Mouse (Mus musculus) testis, adult 2 months (tissue): ENCODE data around the gene Ids.

Source experiments
- CTCF ChIP-seq: fragments of 200-500 bp; IDR thresholded peaks from 2 replicates; pipeline ENCODE4 v1.5.1; 2012; ENCODE audit warnings: low read depth, mild to moderate bottlenecking, inconsistent platforms, low read length, moderate library complexity; ENCODE audit not compliant: control insufficient read depth, insufficient read depth, insufficient replicate concordance
- POLR2A ChIP-seq: fragments of 200-500 bp; IDR thresholded peaks from 2 replicates; pipeline ENCODE4 v1.6.1; 2012; ENCODE audit warnings: low read depth, mild to moderate bottlenecking, inconsistent platforms, low read length, moderate library complexity; ENCODE audit not compliant: control insufficient read depth

GRCm38 (mm10) chrX:70328530-70329143, 36.2 kb downstream of the Ids start:
- TF ChIP-seq POLR2A, result no peak
- no peak for TF ChIP-seq CTCF
